Mouse (Mus musculus) R1 (cell line): Measurements from ENCODE around the gene Klc3.
A peak's percentile ranks its signal among the peaks of the same experiment; 100 is the strongest.

ENCODE experiments used
- DNase-seq: peaks from one replicate; pipeline ENCODE4 v3.0.0-alpha.2; 2018; ENCODE audit warnings: low read depth, low spot score

Gene Klc3

DNA sequence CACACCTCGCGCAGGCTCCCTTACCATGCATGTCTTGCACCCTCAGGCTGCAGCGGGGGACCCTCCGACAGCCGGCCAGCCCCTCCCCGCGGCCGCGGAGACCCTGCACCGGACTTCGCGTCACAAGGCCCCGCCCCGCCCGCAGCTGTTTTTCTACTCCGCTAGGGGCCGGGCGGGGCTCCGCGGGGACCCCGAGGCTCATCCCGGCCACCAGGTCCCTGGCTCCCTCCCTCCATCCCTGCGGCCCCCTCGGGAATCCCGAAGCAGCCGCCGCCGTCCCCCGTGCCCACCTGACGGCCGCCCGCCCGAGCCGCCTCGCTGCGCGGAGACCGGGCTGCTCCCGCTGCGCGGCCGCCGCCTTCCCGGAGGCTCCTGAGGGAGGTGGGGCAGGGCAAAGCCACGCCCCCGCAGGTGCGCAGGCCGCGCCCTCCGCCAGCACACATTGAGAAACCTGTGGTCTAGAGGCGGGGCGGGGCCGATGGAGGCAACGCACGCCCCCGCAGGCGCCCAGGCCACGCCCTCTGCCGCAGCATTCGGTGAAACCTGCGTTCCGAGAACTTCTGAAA, at the start of gene Klc3:
Gene Klc3 (minus strand): TSS at position 374 of the 566 bp plus-strand sequence.
- peak; percentile 88 for DNase-seq

DNA sequence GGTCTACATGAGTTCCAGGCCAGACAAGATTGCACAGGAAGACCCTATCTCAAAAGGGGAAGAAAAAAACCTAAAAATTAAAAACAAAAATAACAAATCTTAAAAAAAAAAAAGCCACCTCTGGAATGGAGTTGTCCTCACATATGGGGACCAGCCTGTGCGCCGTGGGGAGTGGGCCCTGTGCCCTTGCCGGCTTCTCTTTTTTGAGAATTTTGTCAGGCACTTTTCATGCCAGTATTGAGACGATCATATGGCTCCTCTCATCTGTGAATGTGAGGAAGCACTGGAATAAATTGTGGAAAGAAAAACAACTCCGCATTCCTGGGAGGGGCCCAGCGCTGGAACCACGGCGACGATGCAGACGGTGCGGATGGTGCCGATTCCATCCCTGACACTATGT, 45.3 kb upstream of the Klc3 start:
- DNase-seq = no peak

DNA sequence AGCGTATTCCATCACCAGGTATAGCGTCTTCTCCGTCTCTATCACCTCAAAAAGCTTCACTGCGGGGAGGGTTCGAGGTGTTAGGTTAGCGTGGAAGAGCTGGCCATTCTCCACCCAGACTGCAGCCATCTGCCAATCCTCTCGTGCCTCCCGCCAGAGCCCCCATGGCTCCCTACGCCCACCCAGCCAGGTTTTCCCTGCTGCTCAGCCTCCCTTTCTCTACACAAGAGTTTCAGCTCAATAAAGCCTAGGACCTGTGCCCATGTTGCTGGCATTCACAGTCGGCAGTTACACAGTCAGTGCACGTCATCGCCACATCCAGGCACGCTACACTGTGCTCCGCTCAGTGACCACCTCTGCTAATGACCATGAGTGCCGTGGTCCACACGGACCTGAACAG, 43.8 kb upstream of the Klc3 start:
- no peak for DNase-seq

DNA sequence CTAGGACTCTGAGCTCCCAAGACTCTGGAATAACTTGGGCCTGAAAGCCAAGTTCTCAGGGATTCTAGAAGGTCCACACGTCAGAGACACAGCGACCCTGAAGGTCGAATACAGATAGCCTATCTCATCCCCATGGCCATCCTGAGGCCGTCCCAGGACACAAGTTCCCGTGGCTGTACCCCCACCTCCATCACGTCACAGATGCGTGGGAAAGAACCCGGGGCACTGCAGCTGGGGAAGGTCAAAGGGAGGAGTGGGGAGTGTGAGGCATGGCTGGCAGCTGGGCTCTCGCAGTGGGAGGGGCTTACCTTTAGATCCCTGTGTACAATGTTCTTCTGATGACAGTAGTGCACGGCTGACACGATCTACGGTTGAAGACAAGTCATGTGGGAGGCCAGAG, 40.9 kb upstream of the Klc3 start:
- DNase-seq = no peak

DNA sequence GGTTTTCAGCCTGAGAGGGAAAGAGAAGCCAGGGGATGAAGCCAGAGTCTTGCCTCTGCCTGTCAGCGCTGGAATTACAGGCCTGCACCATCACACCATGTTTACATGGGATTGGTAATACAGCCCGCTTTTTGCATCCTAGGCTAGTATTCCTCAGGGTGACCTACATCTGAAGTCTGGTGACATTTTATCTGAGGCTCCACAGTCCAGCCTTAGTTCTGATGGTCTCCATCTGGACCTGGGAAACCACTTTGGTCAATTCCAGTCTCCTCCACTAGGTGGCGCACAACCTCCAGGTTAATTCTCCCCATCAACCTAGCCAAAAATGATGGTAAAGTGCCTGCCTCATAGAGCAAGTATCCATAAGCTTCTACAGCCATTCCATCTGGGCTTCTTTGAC, 39.4 kb upstream of the Klc3 start:
- peak; percentile 72 for DNase-seq

DNA sequence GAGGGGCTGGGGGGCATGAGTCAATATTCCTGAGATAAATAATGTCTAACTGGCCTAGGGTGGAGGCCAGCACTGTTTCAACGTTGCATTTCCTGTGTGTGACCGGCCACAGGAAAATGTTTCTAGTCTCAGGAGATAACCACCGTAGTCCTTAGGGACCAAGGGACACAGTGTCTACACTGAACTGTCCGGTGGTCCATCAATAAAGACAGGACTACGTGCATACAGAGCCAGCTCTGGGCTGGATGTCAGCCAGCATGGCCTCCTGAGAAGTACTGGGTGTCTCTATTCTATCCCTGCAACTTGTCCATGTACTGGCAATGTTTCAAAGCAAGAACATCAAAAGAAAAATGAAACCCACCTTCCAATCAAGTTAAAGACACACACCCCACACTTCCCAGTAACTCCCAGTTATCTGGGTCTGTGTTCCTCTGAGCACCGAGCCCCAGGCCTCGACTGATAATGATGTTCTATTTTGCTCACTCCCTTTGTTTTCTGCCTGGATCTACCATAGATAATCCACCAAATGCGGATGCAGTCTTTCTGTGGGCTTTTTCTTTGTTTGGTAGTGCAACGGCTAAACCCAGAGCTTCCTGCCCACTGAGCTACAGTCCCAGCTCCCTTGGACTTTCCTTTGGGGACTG, 37.7 kb upstream of the Klc3 start:
- no peak for DNase-seq

DNA sequence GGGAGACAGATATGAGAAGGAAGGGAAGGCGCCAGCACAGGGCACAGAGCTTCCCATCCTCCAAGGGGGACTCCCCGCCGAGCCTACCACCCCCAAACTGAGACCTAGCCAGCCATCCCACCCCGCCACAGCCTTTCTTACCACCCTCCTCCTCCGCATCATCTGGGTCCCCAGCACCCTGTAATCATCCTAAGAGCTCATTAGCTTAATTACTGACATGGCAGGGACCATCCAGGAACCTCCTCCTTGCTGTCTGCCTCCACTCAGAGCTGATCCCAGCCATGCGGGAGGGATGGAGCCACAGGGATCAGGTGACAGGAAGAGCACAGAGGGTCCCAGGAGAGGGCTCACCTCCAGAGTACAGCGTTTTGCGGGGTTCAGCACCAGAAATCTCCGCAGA, 33.1 kb upstream of the Klc3 start:
- no peak for DNase-seq

DNA sequence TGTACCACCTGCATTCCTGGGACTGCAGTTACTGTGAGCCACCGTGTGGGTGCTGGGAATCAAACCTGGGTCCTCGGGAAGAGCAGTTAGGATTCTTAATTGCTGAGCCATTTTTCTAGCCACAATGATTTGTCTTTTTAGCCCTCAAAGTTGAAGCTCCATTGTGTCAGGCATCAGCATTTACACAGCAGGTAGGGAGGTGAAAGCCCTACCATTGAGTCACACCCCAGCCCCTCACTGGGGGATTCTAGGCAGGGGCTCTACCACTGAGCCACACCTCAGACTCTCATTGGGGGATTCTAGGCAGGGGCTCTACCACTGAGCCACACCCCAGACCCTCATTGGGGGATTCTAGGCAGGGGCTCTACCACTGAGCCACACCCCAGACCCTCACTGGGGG, 32.4 kb upstream of the Klc3 start:
- peak; percentile 84 for DNase-seq

DNA sequence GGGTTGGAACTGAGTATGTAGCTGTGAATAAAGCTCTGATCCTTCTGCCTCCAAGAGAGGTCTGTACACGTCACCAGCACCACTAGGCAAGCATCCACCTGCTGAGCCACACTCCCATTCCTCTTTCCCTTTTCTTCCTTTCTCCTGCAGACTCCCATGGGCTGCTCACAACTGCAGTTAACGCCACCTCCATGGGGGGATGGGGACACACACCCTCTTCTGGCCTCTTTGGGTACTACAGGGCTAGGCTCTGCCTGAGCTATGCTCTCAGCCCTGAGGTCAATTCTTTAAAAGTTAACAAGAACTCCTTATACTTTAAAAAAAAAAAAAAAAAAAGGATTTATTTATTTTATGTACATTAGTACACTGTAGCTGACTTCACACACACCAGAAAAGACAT, 28.6 kb upstream of the Klc3 start:
- DNase-seq = peak; percentile 70

DNA sequence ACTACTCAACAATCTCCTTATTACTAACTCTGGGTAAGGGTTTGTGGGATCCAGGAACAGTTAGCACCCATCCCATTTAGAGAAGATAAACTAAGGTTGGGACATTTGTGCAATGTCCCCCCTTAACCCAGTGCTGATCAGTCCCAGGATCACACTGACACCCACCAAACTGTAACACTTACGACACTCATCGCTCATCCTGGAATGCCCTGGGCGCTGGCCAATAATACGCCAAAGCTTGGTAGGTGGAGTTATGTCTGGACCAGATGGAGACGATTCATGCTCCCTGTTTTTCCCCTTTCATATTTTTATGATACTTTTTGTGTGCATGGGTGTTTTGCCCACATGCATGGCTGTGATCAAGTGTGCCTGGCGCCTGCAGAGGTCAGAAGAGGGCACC, 26.5 kb upstream of the Klc3 start:
- no peak for DNase-seq

DNA sequence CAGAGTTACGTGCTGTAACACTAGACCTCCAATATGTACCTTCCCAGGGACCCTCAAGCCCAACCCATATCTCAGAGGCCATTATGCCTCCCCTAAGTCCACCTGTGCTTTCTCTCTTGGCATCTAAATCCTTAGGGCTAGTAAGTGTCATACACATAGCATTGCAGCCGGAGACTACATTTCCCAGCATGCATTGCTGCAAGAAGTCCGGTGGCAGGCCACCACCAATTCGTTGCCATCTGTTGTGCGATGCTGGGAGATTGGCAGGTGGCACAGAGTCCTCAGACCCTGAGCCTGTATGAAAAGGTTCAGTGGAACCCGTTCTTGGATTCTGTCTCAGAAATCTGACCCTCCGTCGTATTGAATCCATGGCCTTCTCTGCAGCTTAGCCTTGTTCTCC, 25.8 kb upstream of the Klc3 start:
- DNase-seq = no peak

DNA sequence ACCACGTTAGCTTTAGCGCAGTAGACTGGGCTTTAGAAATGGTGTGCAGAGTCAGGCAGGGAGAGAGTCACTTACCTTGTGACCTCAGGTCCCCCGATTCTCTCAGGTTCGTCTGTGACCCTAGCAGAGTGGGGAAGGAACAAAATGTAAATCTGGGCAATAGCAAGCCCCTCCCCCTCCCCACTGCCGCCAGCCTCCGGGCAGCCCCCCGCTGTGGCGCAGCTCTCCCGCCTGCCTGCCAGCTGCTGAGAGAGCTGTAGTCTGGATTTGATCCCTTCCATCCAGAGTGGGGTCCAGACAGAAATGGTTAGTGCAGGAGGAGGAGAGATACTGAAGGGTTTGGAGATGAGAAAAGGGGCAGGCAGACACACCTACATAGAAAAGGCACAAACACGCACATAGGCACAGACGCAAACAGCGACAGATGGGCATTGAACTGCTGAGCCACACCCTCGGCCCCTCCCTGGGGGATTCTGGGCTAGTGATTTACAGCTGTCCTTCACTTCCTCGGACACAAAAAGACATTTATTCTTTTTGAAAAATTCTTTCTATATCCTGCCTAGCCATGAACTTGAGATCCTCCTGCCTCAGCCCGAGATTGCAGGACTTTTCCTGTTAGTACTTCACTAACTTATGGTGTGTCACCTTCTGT, 24.2 kb upstream of the Klc3 start:
- DNase-seq = no peak

DNA sequence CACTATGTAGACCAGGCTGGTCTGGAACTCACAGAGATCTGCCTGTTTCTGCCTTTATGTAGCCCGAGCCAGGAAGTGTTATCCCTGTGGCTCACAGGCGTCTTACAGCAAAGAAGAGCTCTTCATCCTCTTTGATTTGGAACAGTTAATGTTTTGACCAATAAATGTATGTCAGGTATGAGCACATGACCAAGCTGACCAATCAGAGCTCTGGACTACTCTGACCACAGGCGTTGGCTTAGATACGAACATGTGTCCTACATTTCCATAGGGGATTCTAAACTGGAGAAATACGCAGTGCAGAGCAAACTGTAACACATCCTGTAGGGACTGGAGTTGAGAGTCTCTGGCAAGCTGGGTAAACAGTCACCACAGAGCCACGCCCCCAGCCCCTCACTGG, 23.0 kb upstream of the Klc3 start:
- peak; percentile 73 for DNase-seq

DNA sequence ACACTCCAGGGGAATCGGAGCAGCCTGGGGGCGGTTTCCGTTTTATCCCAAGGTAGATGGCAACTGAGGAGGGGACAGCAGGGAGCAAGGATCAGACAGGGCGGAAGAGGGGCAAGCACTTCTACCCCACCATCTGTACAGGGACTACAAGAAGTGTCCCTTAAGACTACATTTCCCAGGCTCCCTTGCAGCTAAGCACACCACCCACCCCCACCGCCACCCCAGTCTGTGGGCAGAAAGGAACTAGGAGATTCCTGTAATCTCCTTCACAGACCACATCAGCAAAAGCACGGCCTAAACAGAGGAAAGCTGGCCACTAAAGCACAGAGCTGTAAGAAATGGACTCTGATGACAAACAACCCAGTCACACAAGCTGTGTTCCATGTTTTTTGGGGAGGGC, 22.4 kb upstream of the Klc3 start:
- DNase-seq = peak; percentile 60

DNA sequence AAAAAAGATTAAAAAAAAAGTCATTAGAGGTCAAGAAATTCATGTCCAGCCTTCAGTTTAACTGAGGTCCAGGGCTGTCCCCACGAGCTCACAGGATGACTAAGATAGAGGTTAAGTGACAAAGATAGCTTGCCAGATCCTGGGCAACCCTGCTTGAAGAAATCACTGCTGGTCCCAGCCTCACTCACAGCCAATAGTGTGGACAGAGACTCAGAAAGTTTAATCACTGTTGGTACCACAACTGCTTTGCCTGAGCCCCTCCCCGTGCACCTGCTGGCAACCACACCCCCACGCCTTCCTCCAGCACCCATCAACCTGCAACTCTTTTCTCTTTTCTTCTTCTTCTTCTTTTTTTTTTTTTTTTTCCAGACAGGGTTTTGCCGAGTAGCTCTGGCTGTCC, 20.1 kb upstream of the Klc3 start:
- no peak for DNase-seq

DNA sequence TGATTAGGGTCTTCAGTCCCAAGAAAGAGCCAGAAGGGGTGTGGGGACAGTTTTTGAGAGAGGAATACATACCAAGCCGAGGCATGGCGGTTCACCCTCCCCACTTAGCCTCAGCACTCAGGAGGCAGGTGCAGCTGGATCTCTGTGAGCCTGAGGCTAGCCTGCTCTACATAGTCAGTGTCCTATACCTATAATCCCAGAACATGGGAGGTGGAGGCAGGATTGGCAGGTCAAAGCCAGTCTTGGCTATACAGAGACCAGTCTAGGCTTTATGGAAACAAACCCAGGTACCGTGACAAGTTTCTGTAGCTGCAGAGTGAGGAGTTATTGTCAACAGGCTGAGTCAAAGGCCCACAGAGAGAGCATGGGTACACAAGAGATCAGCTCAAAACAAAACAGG, 19.2 kb upstream of the Klc3 start:
- no peak for DNase-seq

DNA sequence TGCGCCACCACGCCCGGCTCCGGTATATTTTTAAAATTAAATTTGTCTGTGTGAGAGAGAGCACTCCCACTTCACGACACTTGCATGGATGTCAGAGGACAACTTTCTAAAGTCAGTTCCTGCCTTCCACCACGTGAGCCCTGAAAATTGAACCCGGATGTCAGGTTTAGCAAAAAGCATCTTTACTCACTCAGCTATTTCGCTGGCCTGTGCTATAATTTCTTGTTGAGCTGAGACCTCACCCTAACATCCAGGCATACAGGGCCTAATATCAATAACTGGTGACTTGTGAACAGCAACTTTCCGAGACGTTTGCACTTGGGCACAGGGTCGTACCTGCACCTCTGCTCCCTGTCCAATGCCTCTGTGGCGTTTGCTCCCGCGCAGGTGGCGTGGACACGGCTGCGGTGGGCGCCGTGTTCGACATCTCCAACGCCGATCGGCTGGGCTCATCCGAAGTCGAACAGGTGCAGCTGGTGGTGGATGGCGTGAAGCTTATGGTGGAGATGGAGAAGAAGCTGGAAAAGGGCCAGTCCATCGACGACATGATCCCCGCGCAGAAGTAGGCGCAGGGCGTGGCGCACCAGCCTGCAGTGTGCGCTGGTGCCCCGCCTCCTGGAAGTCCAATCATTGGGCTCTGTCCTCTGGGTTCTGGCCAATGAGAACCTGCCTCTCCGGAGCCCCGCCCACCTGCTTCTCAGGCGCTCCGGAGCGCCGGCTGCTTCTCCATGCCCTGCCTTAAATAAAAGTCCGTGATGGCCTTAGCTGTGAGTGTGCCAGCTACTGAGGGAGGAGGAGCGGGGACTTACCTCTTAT, 17.1 kb upstream of the Klc3 start:
- peak; percentile 96 for DNase-seq

DNA sequence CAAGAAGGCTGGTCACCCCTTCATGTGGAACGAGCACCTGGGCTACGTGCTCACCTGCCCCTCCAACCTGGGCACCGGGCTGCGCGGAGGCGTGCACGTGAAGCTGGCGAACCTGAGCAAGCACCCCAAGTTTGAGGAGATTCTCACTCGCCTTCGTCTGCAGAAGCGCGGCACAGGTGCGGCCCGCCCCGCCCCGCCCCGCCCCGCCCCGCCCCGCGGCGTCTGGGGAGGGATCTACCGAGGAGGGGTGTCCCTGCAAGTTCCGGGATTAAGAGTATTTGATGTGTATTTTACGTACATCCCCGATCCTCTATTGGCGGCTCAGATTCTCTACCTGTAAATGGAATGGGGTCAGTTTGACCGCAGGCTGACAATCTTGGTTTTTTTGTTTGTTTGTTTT, 16.2 kb upstream of the Klc3 start:
- no peak for DNase-seq

DNA sequence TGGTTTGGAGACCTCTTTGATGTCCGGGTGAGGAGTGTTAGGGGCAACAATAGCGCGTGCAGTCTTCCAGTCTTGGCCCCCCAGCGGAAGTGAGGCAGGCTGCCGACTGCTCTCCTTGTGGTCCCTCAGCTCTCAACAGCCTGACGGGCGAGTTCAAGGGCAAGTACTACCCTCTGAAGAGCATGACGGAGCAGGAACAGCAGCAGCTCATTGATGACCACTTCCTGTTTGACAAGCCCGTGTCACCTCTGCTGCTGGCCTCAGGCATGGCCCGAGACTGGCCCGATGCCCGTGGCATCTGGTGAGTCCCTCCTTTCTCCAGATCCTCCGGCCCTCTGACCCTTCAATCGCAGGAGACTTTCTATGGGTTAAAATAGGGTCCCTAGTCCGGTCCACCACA, 12.7 kb upstream of the Klc3 start:
- no peak for DNase-seq

DNA sequence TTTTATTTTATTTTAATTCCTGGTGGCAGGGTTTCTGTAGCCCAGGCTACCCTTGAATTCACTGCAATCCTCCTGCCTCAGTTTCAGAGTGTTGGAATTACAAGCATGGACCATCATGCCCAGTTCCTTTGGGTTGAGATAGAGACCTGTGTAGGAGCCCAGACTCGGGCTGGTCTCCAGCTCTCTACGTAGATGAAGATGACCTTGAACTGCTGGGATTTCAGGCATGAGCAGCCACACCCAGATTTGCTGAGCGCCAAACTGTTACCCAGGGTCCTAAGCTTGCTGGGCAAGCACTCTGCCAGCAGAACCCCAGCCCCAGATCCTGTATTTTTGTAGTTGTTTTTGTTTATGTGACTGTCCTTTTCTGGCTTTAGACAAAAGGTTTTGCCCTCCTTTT, 9.6 kb upstream of the Klc3 start:
- DNase-seq = no peak

DNA sequence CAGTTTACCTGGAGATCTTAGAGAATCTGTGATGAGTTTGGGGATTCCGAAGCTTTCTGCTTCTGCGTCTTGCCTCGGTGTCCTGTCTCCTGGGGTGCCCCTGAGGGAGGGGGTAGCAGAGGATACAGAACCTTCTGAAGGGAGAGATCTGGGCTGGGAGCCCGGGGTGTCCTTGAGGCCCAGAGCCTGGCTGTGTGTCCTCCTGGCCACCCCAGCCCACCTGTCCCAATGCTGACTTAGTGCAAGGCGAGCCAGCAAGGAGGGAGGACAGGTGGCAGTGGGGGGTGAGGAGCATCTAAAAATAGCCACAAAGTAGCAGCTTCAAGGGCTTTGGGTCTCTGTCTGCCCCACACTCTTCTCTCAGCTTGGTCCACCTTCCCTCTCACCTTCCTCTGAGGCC, 7.9 kb upstream of the Klc3 start:
- DNase-seq = no peak

DNA sequence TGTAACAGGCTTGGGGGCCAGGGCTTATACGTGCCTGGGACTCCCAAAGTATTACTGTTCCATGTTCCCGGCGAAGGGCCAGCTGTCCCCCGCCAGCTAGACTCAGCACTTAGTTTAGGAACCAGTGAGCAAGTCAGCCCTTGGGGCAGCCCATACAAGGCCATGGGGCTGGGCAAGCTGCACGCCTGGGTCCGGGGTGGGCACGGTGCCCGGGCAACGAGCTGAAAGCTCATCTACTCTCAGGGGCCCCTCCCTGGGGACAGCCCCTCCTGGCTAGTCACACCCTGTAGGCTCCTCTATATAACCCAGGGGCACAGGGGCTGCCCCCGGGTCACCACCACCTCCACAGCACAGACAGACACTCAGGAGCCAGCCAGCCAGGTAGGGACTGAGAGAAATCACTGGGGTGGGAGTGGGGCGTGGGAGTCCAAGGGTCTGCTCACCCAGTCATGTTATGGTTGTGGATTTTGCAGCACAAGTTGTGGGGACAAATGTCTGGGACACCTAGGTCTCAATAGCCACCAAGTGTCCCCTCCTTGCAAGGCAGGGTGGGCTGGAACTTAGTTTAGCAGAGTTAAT, 7.0 kb upstream of the Klc3 start:
- DNase-seq = no peak
